Mouse (Mus musculus): ENCODE data around the gene Pon3. TPM values are rescaled to one million over a fixed set of nuclear protein-coding genes. Genes with fewer than 3 reads are reported as not detected.

Pon3 gene
- polyA plus RNA-seq, 1 experiment = 2.7 TPM

- Histone ChIP-seq H3K27me3 (ENCODE audit: control insufficient read depth, insufficient read depth, low read length) (no peaks in the 10 kb centered on the region), H3K4me1 (ENCODE audit: control insufficient read depth, insufficient read depth, insufficient read length) (peaks cover 5% of the 10 kb centered on the region), H3K36me3 (ENCODE audit: control insufficient read depth, insufficient read depth, low read length) (no peaks in the 10 kb centered on the region), H3K4me3 (ENCODE audit: extremely low read depth, insufficient read depth, insufficient read length) (no peak overlapping the region), H3K27ac (ENCODE audit: insufficient read depth, low read length) (no peak overlapping the region)
- DNase-seq (ENCODE audit: low read depth in 1 of 2, low spot score in 2 of 2) = no peak
- WGBS = 91% methylated on average over 7 of the region's 7 CpGs
- TF ChIP-seq CTCF (IDR thresholded peaks at IDR 0.05; ENCODE audit: extremely low read depth, insufficient read depth, insufficient read length, insufficient replicate concordance) (no peak), POLR2A (IDR thresholded peaks at IDR 0.05; ENCODE audit: low read depth, low read length) (no peak)
Measured at GRCm38 (mm10) chr6:5296067-5296466, 40.0 kb upstream of the Pon3 start.

- DNase-seq (ENCODE audit: low read depth in 1 of 2, low spot score in 2 of 2) = no peak
- WGBS = 86% methylated on average over 16 of the region's 16 CpGs
- TF ChIP-seq CTCF (IDR thresholded peaks at IDR 0.05; ENCODE audit: extremely low read depth, insufficient read depth, insufficient read length, insufficient replicate concordance) (no peak), POLR2A (IDR thresholded peaks at IDR 0.05; ENCODE audit: low read depth, low read length) (no peak)
- no peak overlapping the region for H3K4me3 ChIP-seq (ENCODE audit: extremely low read depth, insufficient read depth, insufficient read length)
- no peaks in the 10 kb centered on the region for H3K27me3 ChIP-seq (ENCODE audit: control insufficient read depth, insufficient read depth, low read length)
- H3K4me1 ChIP-seq (ENCODE audit: control insufficient read depth, insufficient read depth, insufficient read length) = peaks cover 5% of the 10 kb centered on the region
- no peaks in the 10 kb centered on the region for H3K36me3 ChIP-seq (ENCODE audit: control insufficient read depth, insufficient read depth, low read length)
- H3K27ac ChIP-seq (ENCODE audit: insufficient read depth, low read length) = no peak overlapping the region
Measured at GRCm38 (mm10) chr6:5294659-5295449, 38.8 kb upstream of the Pon3 start.

GRCm38 (mm10) chr6:5292841-5293240, 36.8 kb upstream of the Pon3 start:
- Histone ChIP-seq H3K4me1 (ENCODE audit: control insufficient read depth, insufficient read depth, insufficient read length) (peaks cover 5% of the 10 kb centered on the region), H3K27me3 (ENCODE audit: control insufficient read depth, insufficient read depth, low read length) (no peaks in the 10 kb centered on the region), H3K36me3 (ENCODE audit: control insufficient read depth, insufficient read depth, low read length) (peaks cover 8% of the 10 kb centered on the region), H3K27ac (ENCODE audit: insufficient read depth, low read length) (no peak overlapping the region), H3K4me3 (ENCODE audit: extremely low read depth, insufficient read depth, insufficient read length) (no peak overlapping the region)
- 84% methylated on average over 5 of the region's 5 CpGs for WGBS
- TF ChIP-seq POLR2A (IDR thresholded peaks at IDR 0.05; ENCODE audit: low read depth, low read length) (no peak), CTCF (IDR thresholded peaks at IDR 0.05; ENCODE audit: extremely low read depth, insufficient read depth, insufficient read length, insufficient replicate concordance) (no peak)
- DNase-seq (ENCODE audit: low read depth in 1 of 2, low spot score in 2 of 2) = no peak

- TF ChIP-seq POLR2A (IDR thresholded peaks at IDR 0.05; ENCODE audit: low read depth, low read length) (no peak), CTCF (IDR thresholded peaks at IDR 0.05; ENCODE audit: extremely low read depth, insufficient read depth, insufficient read length, insufficient replicate concordance) (no peak)
- H3K27ac ChIP-seq (ENCODE audit: insufficient read depth, low read length) = no peak overlapping the region
- no peak overlapping the region for H3K4me3 ChIP-seq (ENCODE audit: extremely low read depth, insufficient read depth, insufficient read length)
- DNase-seq (ENCODE audit: low read depth in 1 of 2, low spot score in 2 of 2) = no peak
- no peaks in the 10 kb centered on the region for H3K27me3 ChIP-seq (ENCODE audit: control insufficient read depth, insufficient read depth, low read length)
- H3K4me1 ChIP-seq (ENCODE audit: control insufficient read depth, insufficient read depth, insufficient read length) = peaks cover 2% of the 10 kb centered on the region
- 70% methylated on average over 4 of the region's 4 CpGs for WGBS
- peaks cover 9% of the 10 kb centered on the region for H3K36me3 ChIP-seq (ENCODE audit: control insufficient read depth, insufficient read depth, low read length)
Measured at GRCm38 (mm10) chr6:5291450-5291849, 35.4 kb upstream of the Pon3 start.

- Histone ChIP-seq H3K27ac (ENCODE audit: insufficient read depth, low read length) (no peak overlapping the region; the same call in 1 of the 2 replicates), H3K27me3 (ENCODE audit: control insufficient read depth, insufficient read depth, low read length) (no peaks in the 10 kb centered on the region), H3K36me3 (ENCODE audit: control insufficient read depth, insufficient read depth, low read length) (peaks cover 9% of the 10 kb centered on the region), H3K4me1 (ENCODE audit: control insufficient read depth, insufficient read depth, insufficient read length) (no peaks in the 10 kb centered on the region), H3K4me3 (ENCODE audit: extremely low read depth, insufficient read depth, insufficient read length) (no peak overlapping the region)
- no peak for DNase-seq (ENCODE audit: low read depth in 1 of 2, low spot score in 2 of 2)
- WGBS = 85% methylated on average over 5 of the region's 5 CpGs
- TF ChIP-seq CTCF (IDR thresholded peaks at IDR 0.05; ENCODE audit: extremely low read depth, insufficient read depth, insufficient read length, insufficient replicate concordance) = no peak
- no peak for TF ChIP-seq POLR2A (IDR thresholded peaks at IDR 0.05; ENCODE audit: low read depth, low read length)
Measured at GRCm38 (mm10) chr6:5287919-5288318, 31.8 kb upstream of the Pon3 start.

- no peak overlapping the region; the same call in 1 of the 2 replicates for H3K27ac ChIP-seq (ENCODE audit: insufficient read depth, low read length)
- no peaks in the 10 kb centered on the region for H3K4me1 ChIP-seq (ENCODE audit: control insufficient read depth, insufficient read depth, insufficient read length)
- DNase-seq (ENCODE audit: low read depth in 1 of 2, low spot score in 2 of 2) = no peak
- H3K36me3 ChIP-seq (ENCODE audit: control insufficient read depth, insufficient read depth, low read length) = peaks cover 11% of the 10 kb centered on the region
- 89% methylated on average over 2 of the region's 2 CpGs for WGBS
- no peaks in the 10 kb centered on the region for H3K27me3 ChIP-seq (ENCODE audit: control insufficient read depth, insufficient read depth, low read length)
- no peak for TF ChIP-seq POLR2A (IDR thresholded peaks at IDR 0.05; ENCODE audit: low read depth, low read length)
- TF ChIP-seq CTCF (IDR thresholded peaks at IDR 0.05; ENCODE audit: extremely low read depth, insufficient read depth, insufficient read length, insufficient replicate concordance) = no peak
- H3K4me3 ChIP-seq (ENCODE audit: extremely low read depth, insufficient read depth, insufficient read length) = no peak overlapping the region
Measured at GRCm38 (mm10) chr6:5287392-5287791, 31.3 kb upstream of the Pon3 start.

- no peaks in the 10 kb centered on the region for H3K27me3 ChIP-seq (ENCODE audit: control insufficient read depth, insufficient read depth, low read length)
- no peak overlapping the region for H3K4me3 ChIP-seq (ENCODE audit: extremely low read depth, insufficient read depth, insufficient read length)
- DNase-seq (ENCODE audit: low read depth in 1 of 2, low spot score in 2 of 2) = no peak
- TF ChIP-seq POLR2A (IDR thresholded peaks at IDR 0.05; ENCODE audit: low read depth, low read length) = no peak
- TF ChIP-seq CTCF (IDR thresholded peaks at IDR 0.05; ENCODE audit: extremely low read depth, insufficient read depth, insufficient read length, insufficient replicate concordance) = no peak
- 0 out of 2 replicates have a peak, but pooled peaks cover 2% of the 10 kb centered on the region for H3K4me1 ChIP-seq (ENCODE audit: control insufficient read depth, insufficient read depth, insufficient read length)
- H3K27ac ChIP-seq (ENCODE audit: insufficient read depth, low read length) = no peak overlapping the region
- H3K36me3 ChIP-seq (ENCODE audit: control insufficient read depth, insufficient read depth, low read length) = peaks cover 3% of the 10 kb centered on the region; the same call in 1 of the 2 replicates
- 76% methylated on average over 7 of the region's 7 CpGs for WGBS
Measured at GRCm38 (mm10) chr6:5282418-5282817, 26.3 kb upstream of the Pon3 start.

Measured in spleen, adult 2 months (tissue).